Mouse (Mus musculus): Measurements from ENCODE around the gene Gm45337. TPM values are rescaled to one million over a fixed set of nuclear protein-coding genes. Genes with fewer than 3 reads are reported as not detected.
A peak's percentile ranks its signal among the peaks of the same experiment; 100 is the strongest.

Gm45337 gene
- polyA plus RNA-seq, 1 experiment from 2014 or later: not detected

- no peak overlapping the region for H3K4me3 ChIP-seq (ENCODE audit: control insufficient read depth in 1 of 2, insufficient read depth in 1 of 2, low read depth in 1 of 2, low read length in 2 of 2)
- H3K4me2 ChIP-seq (ENCODE audit: low read length): no peak overlapping the region
- H3K36me3 ChIP-seq (ENCODE audit: control insufficient read depth, insufficient read depth, low read length): no peaks in the 10 kb centered on the region
- 10% methylated on average over 9 of the region's 9 CpGs for WGBS
- no peaks in the 10 kb centered on the region for H3K9me3 ChIP-seq (ENCODE audit: control insufficient read depth, low read length)
- peaks cover 14 to 18% of the 10 kb centered on the region in 2 experiments for H3K4me1 ChIP-seq (ENCODE audit: control insufficient read depth in 2 of 2, insufficient read depth in 2 of 2, low read length in 2 of 2)
- no peak for ATAC-seq (ENCODE audit: insufficient number of reproducible peaks, insufficient read depth, low FRiP score, low read depth)
- H3K27me3 ChIP-seq (ENCODE audit: control insufficient read depth, insufficient read depth, low read length): peaks cover 10% of the 10 kb centered on the region
- no peak overlapping the region for H3K27ac ChIP-seq (replicated peaks in 1 of 2; ENCODE audit: control insufficient read depth in 1 of 2, insufficient read depth in 1 of 2, low read depth in 2 of 2, low read length in 2 of 2)
- H3K9ac ChIP-seq (ENCODE audit: low read length): no peak overlapping the region
Measured at GRCm38 (mm10) chr7:142097776-142098175, 46.6 kb downstream of the Gm45337 start.

GRCm38 (mm10) chr7:142096701-142097100 lies 47.7 kb downstream of the Gm45337 start:
- Histone ChIP-seq H3K9me3 (ENCODE audit: control insufficient read depth, low read length) (no peaks in the 10 kb centered on the region), H3K36me3 (ENCODE audit: control insufficient read depth, insufficient read depth, low read length) (no peaks in the 10 kb centered on the region), H3K4me1 (ENCODE audit: control insufficient read depth in 2 of 2, insufficient read depth in 2 of 2, low read length in 2 of 2) (peaks cover 25 to 26% of the 10 kb centered on the region in 2 experiments), H3K9ac (ENCODE audit: low read length) (no peak overlapping the region), H3K27me3 (ENCODE audit: control insufficient read depth, insufficient read depth, low read length) (peaks cover 10% of the 10 kb centered on the region), H3K27ac (replicated peaks in 1 of 2; ENCODE audit: control insufficient read depth in 1 of 2, insufficient read depth in 1 of 2, low read depth in 2 of 2, low read length in 2 of 2) (no peak overlapping the region), H3K4me3 (ENCODE audit: control insufficient read depth in 1 of 2, insufficient read depth in 1 of 2, low read depth in 1 of 2, low read length in 2 of 2) (no peak overlapping the region), H3K4me2 (ENCODE audit: low read length) (no peak overlapping the region)
- ATAC-seq (ENCODE audit: insufficient number of reproducible peaks, insufficient read depth, low FRiP score, low read depth): no peak
- 66% methylated on average over 4 of the region's 4 CpGs for WGBS

GRCm38 (mm10) chr7:142095183-142095931 lies 49.0 kb downstream of the Gm45337 start, which contains the start of gene Dusp8:
Gene Dusp8 (minus strand): TSS chr7:142095843.
- Histone ChIP-seq H3K27me3 (ENCODE audit: control insufficient read depth, insufficient read depth, low read length) (peaks cover 10% of the 10 kb centered on the region), H3K4me1 (ENCODE audit: control insufficient read depth in 2 of 2, insufficient read depth in 2 of 2, low read length in 2 of 2) (peaks cover 33 to 34% of the 10 kb centered on the region in 2 experiments), H3K9me3 (ENCODE audit: control insufficient read depth, low read length) (no peaks in the 10 kb centered on the region), H3K27ac (replicated peaks in 1 of 2; ENCODE audit: control insufficient read depth in 1 of 2, insufficient read depth in 1 of 2, low read depth in 2 of 2, low read length in 2 of 2) (peak within 1 kb of the TSS; percentile 71 to 84), H3K36me3 (ENCODE audit: control insufficient read depth, insufficient read depth, low read length) (no peaks in the 10 kb centered on the region), H3K9ac (ENCODE audit: low read length) (peak within 1 kb of the TSS; percentile 96), H3K4me3 (ENCODE audit: control insufficient read depth in 1 of 2, insufficient read depth in 1 of 2, low read depth in 1 of 2, low read length in 2 of 2) (peak within 1 kb of the TSS; percentile 88 to 97), H3K4me2 (ENCODE audit: low read length) (peak within 1 kb of the TSS; percentile 91)
- peak; percentile 84 for ATAC-seq (ENCODE audit: insufficient number of reproducible peaks, insufficient read depth, low FRiP score, low read depth)
- WGBS: under 1% methylated on average over 43 of the region's 63 CpGs

- WGBS: under 1% methylated on average over 86 of the region's 89 CpGs
- H3K9ac ChIP-seq (ENCODE audit: low read length): peak overlapping the region; percentile 96
- no peaks in the 10 kb centered on the region for H3K9me3 ChIP-seq (ENCODE audit: control insufficient read depth, low read length)
- ATAC-seq (ENCODE audit: insufficient number of reproducible peaks, insufficient read depth, low FRiP score, low read depth): peak; percentile 11; the same call in 1 of the 2 replicates
- peak overlapping the region; percentile 91 for H3K4me2 ChIP-seq (ENCODE audit: low read length)
- no peaks in the 10 kb centered on the region for H3K36me3 ChIP-seq (ENCODE audit: control insufficient read depth, insufficient read depth, low read length)
- peaks cover 40 to 42% of the 10 kb centered on the region in 2 experiments for H3K4me1 ChIP-seq (ENCODE audit: control insufficient read depth in 2 of 2, insufficient read depth in 2 of 2, low read length in 2 of 2)
- H3K27ac ChIP-seq (replicated peaks in 1 of 2; ENCODE audit: control insufficient read depth in 1 of 2, insufficient read depth in 1 of 2, low read depth in 2 of 2, low read length in 2 of 2): peak overlapping the region; percentile 71 to 84
- peaks cover 10% of the 10 kb centered on the region for H3K27me3 ChIP-seq (ENCODE audit: control insufficient read depth, insufficient read depth, low read length)
- H3K4me3 ChIP-seq (ENCODE audit: control insufficient read depth in 1 of 2, insufficient read depth in 1 of 2, low read depth in 1 of 2, low read length in 2 of 2): peak overlapping the region; percentile 88 to 97
Measured at GRCm38 (mm10) chr7:142094301-142095143, 49.9 kb downstream of the Gm45337 start.

GRCm38 (mm10) chr7:142093696-142094240 lies 50.6 kb downstream of the Gm45337 start:
- Histone ChIP-seq H3K4me3 (ENCODE audit: control insufficient read depth in 1 of 2, insufficient read depth in 1 of 2, low read depth in 1 of 2, low read length in 2 of 2) (peak overlapping the region; percentile 88 to 97), H3K9ac (ENCODE audit: low read length) (peak overlapping the region; percentile 96), H3K27me3 (ENCODE audit: control insufficient read depth, insufficient read depth, low read length) (peaks cover 6% of the 10 kb centered on the region), H3K4me2 (ENCODE audit: low read length) (peak overlapping the region; percentile 91), H3K27ac (replicated peaks in 1 of 2; ENCODE audit: control insufficient read depth in 1 of 2, insufficient read depth in 1 of 2, low read depth in 2 of 2, low read length in 2 of 2) (no peak overlapping the region), H3K36me3 (ENCODE audit: control insufficient read depth, insufficient read depth, low read length) (no peaks in the 10 kb centered on the region), H3K9me3 (ENCODE audit: control insufficient read depth, low read length) (no peaks in the 10 kb centered on the region), H3K4me1 (ENCODE audit: control insufficient read depth in 2 of 2, insufficient read depth in 2 of 2, low read length in 2 of 2) (peaks cover 47 to 50% of the 10 kb centered on the region in 2 experiments)
- ATAC-seq (ENCODE audit: insufficient number of reproducible peaks, insufficient read depth, low FRiP score, low read depth): no peak
- WGBS: 37% methylated on average over 6 of the region's 6 CpGs

Other genes with a start within 250 kb of the Gm45337 start
- 41.5 and 41.7 TPM in 2 replicates for gene Tollip, start 226.1 kb downstream of the Gm45337 start, polyA plus RNA-seq (2014; fragmentation: Nextera tagmentation; extraction: Ambion mirVana)
- 0.27 and 0.69 TPM in 2 replicates for gene Brsk2, start 194.9 kb downstream of the Gm45337 start, polyA plus RNA-seq (2014; fragmentation: Nextera tagmentation; extraction: Ambion mirVana)
- 46.8 and 48.9 TPM in 2 replicates for gene Mob2, start 83.5 kb downstream of the Gm45337 start, polyA plus RNA-seq (2014; fragmentation: Nextera tagmentation; extraction: Ambion mirVana)
- 13.3 and 16.7 TPM in 2 replicates for gene Dusp8, start 48.8 kb downstream of the Gm45337 start, polyA plus RNA-seq (2014; fragmentation: Nextera tagmentation; extraction: Ambion mirVana)
- not detected in 2 replicates for gene Gm45618, start 23.9 kb downstream of the Gm45337 start, polyA plus RNA-seq (2014; fragmentation: Nextera tagmentation; extraction: Ambion mirVana)
- not detected in 2 replicates for gene Gm39115, start 8.6 kb downstream of the Gm45337 start, polyA plus RNA-seq (2014; fragmentation: Nextera tagmentation; extraction: Ambion mirVana)
- not detected in 2 replicates for gene Gm29735, start 12.5 kb upstream of the Gm45337 start, polyA plus RNA-seq (2014; fragmentation: Nextera tagmentation; extraction: Ambion mirVana)
- not detected in 2 replicates for gene Gm4553, start 21.1 kb upstream of the Gm45337 start, polyA plus RNA-seq (2014; fragmentation: Nextera tagmentation; extraction: Ambion mirVana)
- not detected in 2 replicates for gene Krtap5-2, start 31.4 kb upstream of the Gm45337 start, polyA plus RNA-seq (2014; fragmentation: Nextera tagmentation; extraction: Ambion mirVana)
- gene Gm10153, start 45.8 kb upstream of the Gm45337 start, polyA plus RNA-seq (2014; fragmentation: Nextera tagmentation; extraction: Ambion mirVana): not detected in 2 replicates
- not detected in 2 replicates for gene Krtap5-3, start 56.8 kb upstream of the Gm45337 start, polyA plus RNA-seq (2014; fragmentation: Nextera tagmentation; extraction: Ambion mirVana)
- not detected in 2 replicates for gene Gm7579, start 67.3 kb upstream of the Gm45337 start, polyA plus RNA-seq (2014; fragmentation: Nextera tagmentation; extraction: Ambion mirVana)
- not detected in 2 replicates for gene Krtap5-5, start 85.4 kb upstream of the Gm45337 start, polyA plus RNA-seq (2014; fragmentation: Nextera tagmentation; extraction: Ambion mirVana)
- gene Gm40460, start 96.5 kb upstream of the Gm45337 start, polyA plus RNA-seq (2014; fragmentation: Nextera tagmentation; extraction: Ambion mirVana): not detected in 2 replicates
- gene Gm2431, start 113.7 kb upstream of the Gm45337 start, polyA plus RNA-seq (2014; fragmentation: Nextera tagmentation; extraction: Ambion mirVana): not detected in 2 replicates
- gene Gm4559, start 129.8 kb upstream of the Gm45337 start, polyA plus RNA-seq (2014; fragmentation: Nextera tagmentation; extraction: Ambion mirVana): not detected in 2 replicates
- not detected in 2 replicates for gene Krtap5-1, start 152.5 kb upstream of the Gm45337 start, polyA plus RNA-seq (2014; fragmentation: Nextera tagmentation; extraction: Ambion mirVana)
- 0.19 TPM in 1 of 2 replicates, not detected in the other for gene Krtap5-4, start 158.9 kb upstream of the Gm45337 start, polyA plus RNA-seq (2014; fragmentation: Nextera tagmentation; extraction: Ambion mirVana)
- 4.2 and 7.5 TPM in 2 replicates for gene Ifitm10, start 229.1 kb upstream of the Gm45337 start, polyA plus RNA-seq (2014; fragmentation: Nextera tagmentation; extraction: Ambion mirVana)
- not detected in 2 replicates for gene Gm49369, start 238.1 kb upstream of the Gm45337 start, polyA plus RNA-seq (2014; fragmentation: Nextera tagmentation; extraction: Ambion mirVana)
- 516 and 537 TPM in 2 replicates for gene Ctsd, start 243.4 kb upstream of the Gm45337 start, polyA plus RNA-seq (2014; fragmentation: Nextera tagmentation; extraction: Ambion mirVana)